Mouse (Mus musculus) embryonic fibroblast, embryonic 13.5 days (primary cell): ENCODE measurements around the gene Prn. TPM values are rescaled to one million over a fixed set of nuclear protein-coding genes. Genes with fewer than 3 reads are reported as not detected.

Source experiments
- H3K27ac ChIP-seq: 2 replicates; pipeline ENCODE4 v1.5.1; 2012; ENCODE audit warnings: low read length, control low read depth, inconsistent platforms; ENCODE audit not compliant: insufficient read depth
- H3K4me1 ChIP-seq: 2 replicates; pipeline ENCODE4 v1.6.1; 2011; ENCODE audit warnings: low read length; ENCODE audit not compliant: control insufficient read depth, insufficient read depth
- H3K4me3 ChIP-seq: 2 replicates; pipeline ENCODE4 v1.5.1; 2011; ENCODE audit warnings: mild to moderate bottlenecking, control low read depth, low read length; ENCODE audit not compliant: insufficient read depth
- CTCF ChIP-seq: IDR thresholded peaks from 2 replicates; pipeline ENCODE4 v1.5.1; 2011; ENCODE audit warnings: mild to moderate bottlenecking, control low read depth, low read length, moderate library complexity, borderline replicate concordance; ENCODE audit not compliant: insufficient read depth
- POLR2A ChIP-seq: IDR thresholded peaks from 2 replicates; pipeline ENCODE4 v1.6.1; 2011; ENCODE audit warnings: low read depth, mild to moderate bottlenecking, control low read depth, low read length, moderate library complexity
- polyA plus RNA-seq: library from polyadenylated mRNA; stranded (reverse); fragments of >200 nt; gene quantifications from 2 replicates; pipeline ENCODE4 v1.2.4, GENCODE M21; 2011; ENCODE audit warnings: low read depth; ENCODE audit not compliant: missing spikeins, insufficient read length

Gene Prn
- polyA plus RNA-seq, 1 experiment: not detected

DNA sequence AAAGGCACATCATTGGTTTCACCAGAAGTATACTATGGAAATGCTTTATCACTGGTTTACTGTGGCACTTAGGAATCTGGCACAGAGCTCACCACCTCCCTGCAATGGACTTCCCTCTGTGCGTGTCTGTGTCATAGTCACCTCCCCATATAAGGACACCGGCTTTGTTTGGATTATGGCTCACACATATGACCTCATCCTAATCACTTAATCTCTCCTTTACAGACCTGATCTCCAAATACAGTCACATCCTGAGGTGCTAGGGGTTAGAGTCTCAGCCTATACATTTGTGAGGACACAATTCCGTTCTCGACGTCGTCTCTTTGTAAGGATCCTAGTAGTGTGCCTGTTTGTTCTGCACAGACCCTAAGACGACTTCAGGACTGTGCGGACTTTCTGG is 35.5 kb downstream of the Prn start:
- Histone ChIP-seq H3K4me3 (no peak overlapping the region), H3K27ac (peak overlapping the region; percentile 27; the same call in 1 of the 2 replicates), H3K4me1 (0 out of 2 replicates have a peak, but pooled peaks cover 4% of the 10 kb centered on the region)
- TF ChIP-seq POLR2A (no peak), CTCF (no peak)

DNA sequence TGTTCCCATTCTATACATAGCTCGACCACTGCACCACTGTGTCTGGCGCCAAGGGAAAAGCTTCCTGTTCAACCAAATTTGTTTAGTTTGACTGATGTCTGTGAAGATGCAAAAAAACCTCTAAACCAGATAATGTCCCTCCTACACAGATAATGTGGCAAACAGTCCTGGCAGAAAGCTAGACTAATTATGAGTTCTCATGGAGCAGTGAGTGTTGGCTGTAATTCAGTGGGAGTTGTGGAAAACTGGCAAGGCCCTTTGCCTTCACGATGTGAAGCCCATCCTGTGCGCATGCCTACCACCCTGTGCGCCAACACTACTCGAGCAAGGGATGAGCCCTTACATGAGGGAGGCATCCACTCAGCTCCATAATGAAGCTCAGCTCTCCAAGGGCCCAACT is 36.0 kb downstream of the Prn start:
- 0 out of 2 replicates have a peak, but pooled peaks cover 4% of the 10 kb centered on the region for H3K4me1 ChIP-seq
- H3K4me3 ChIP-seq: no peak overlapping the region
- no peak overlapping the region for H3K27ac ChIP-seq
- TF ChIP-seq CTCF (no peak), POLR2A (no peak)

DNA sequence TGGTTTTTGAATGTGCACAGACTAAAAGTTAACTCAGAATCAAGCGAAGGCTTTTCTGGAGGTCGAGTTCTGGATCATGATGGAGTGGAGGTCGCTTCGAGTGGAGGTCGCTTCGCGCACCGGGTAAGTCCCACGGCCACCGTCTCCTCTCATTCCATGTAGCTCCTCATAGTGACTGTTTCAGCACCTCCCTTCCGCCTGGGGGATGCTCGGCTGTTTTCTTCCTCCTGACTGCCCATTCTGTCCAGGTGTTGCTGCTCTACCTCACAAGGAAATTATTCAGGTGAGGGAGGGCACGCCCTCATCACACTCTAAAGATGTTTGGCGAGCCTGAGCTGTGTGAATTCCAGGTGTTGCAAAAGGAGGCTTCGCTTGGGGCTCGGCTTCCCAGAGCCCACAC is 36.6 kb downstream of the Prn start:
- Histone ChIP-seq H3K27ac (no peak overlapping the region), H3K4me3 (no peak overlapping the region), H3K4me1 (0 out of 2 replicates have a peak, but pooled peaks cover 4% of the 10 kb centered on the region)
- TF ChIP-seq POLR2A: no peak

DNA sequence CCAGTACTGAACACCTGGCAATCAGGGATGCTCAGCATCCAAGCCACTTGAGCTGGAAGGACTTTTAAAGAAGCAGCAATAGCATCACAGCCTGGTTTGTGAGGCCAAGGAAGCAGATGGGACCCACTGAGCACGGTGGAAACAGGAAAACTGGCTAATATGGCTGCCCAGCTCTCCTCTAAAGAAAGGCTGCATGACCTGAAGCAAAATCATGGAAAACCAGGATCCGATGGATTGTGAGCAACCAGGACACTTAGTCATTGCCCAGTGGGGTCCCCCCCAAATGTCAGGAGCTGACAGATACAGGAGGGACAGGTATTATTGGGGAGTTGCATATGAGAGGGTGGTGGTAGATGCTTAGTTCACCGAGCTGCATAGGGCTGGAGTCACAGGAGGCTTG is 38.4 kb downstream of the Prn start:
- H3K27ac ChIP-seq: no peak overlapping the region
- no peak overlapping the region for H3K4me3 ChIP-seq
- H3K4me1 ChIP-seq: 0 out of 2 replicates have a peak, but pooled peaks cover 4% of the 10 kb centered on the region
- TF ChIP-seq POLR2A (no peak), CTCF (no peak)

DNA sequence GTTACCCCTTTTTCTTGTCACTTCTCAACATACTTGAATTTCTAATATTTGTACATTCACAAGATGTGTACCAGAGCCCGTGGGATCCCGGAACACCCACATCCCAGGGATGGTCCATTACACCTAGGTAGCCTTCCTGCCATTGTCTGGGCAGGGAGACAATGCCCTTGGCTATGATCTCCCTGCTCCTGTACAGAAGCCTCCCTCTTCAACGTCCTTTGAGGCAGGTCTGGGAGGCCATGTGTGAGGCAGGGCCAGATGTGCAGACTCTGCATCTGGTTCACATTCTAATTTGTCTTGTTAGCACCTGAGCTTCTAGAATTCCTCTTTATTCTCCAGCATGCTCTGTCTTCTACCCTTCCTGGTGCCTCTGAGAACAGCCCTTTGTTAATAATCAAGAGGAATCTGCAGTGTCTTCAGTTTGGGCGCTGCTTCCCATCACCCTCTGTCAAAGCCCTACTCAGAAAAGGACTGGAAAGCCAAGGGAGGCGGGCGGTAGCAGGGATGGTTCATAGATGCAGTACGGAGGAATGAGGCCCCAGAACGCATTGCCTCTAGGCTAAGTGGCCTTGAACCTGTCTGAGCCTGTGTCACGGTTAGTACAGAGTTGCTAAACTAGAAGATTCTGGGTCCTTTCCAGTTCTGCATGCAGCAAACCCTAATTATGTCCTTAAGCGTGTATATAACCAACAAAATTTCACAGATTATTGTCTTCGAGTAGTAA is 39.3 kb downstream of the Prn start:
- Histone ChIP-seq H3K4me3 (no peak overlapping the region), H3K27ac (no peak overlapping the region), H3K4me1 (0 out of 2 replicates have a peak, but pooled peaks cover 4% of the 10 kb centered on the region)
- TF ChIP-seq POLR2A (no peak), CTCF (no peak)

DNA sequence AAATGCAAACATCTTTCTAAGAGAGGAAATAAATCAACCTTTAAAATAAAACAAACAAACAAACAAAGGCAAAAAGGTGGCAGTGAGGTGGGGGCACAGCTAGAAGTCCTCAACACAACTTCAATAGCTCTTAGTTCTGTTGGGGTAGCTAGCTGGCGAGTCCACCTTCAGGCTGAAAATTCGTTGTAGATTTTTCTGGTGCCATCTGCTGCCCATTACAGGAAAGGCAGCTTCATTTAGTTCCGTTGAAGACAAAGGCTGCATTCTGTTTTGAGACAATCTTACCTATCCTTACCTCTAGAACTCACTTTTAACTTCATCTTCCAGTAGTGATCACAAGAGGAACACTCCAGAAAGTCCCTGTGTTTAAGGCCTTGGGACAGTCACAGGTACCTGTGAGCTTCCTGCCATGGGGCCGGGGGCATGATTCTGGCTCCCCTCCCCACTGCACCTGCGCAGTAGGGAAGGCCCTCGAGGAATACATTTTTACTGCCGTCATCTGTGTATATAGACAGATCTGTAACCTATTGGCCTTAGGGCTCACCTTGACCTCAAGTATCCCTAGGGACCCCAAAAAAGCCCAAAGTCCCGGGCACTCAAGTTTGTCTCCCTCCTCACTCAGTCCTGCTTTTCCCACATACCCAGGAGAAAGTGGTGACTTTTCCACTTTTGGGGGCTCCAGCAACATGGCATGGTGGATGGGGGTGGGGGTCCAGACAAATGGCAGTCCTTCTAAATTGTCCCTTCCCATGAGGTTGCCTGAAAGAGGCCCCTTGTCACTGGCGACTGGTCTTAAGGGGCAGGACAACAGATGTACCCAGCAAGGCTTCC is 40.2 kb downstream of the Prn start:
- Histone ChIP-seq H3K4me1 (0 out of 2 replicates have a peak, but pooled peaks cover 2% of the 10 kb centered on the region), H3K27ac (no peak overlapping the region), H3K4me3 (no peak overlapping the region)
- TF ChIP-seq POLR2A (no peak), CTCF (no peak)

DNA sequence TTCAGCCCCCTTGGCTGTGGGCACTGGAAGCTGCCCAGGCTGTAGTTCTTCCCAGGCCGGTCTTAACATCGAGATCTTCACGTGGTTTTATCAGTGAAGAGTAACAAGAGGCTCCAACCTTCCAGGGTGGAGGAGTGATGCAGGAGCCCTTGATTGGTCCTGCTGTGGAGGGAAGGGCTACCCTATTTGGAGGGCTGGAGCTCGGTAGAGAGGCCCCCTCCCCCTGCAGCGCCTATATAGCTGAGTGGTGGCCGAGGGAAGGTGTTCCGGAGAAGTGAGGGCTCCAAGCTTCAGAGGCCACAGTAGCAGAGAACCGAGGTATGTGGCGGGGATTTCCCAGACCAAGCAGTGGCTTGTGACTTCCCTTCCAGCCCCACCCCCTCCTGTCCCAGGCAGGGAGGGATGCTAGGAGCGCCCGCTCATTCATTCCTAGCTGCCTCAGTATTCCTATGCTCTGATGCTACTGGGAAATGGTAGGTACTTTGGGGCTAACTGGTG is 40.9 kb downstream of the Prn start, which contains the start of gene Prnd:
Prnd (plus strand) TSS at position 264 of the 498 bp plus-strand sequence.
- Histone ChIP-seq H3K4me1 (no peaks in the 10 kb centered on the region), H3K4me3 (no peak within 1 kb of the TSS), H3K27ac (no peak within 1 kb of the TSS)
- no peak for TF ChIP-seq POLR2A

DNA sequence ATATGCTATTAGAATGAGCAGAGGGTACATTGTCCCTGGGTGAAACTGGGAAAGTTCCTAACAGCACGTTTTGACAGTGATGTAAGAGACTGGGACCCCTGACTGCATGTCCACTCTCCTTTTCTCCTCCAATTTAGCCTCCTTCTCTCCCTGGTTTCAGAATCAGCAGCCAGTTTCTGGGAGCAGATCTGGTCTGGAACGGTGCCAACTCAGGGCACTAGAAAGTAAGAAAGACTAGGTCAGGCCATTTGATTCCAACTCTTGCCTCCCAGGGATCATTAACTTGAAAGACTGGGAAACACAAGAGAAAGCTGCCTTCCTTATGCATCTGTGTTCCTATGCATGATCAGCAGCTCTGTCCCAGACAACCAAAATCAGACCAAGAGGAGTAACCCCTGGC is 42.7 kb downstream of the Prn start:
- TF ChIP-seq POLR2A: no peak
- no peak for TF ChIP-seq CTCF
- H3K4me3 ChIP-seq: no peak overlapping the region
- H3K27ac ChIP-seq: no peak overlapping the region
- H3K4me1 ChIP-seq: no peaks in the 10 kb centered on the region

DNA sequence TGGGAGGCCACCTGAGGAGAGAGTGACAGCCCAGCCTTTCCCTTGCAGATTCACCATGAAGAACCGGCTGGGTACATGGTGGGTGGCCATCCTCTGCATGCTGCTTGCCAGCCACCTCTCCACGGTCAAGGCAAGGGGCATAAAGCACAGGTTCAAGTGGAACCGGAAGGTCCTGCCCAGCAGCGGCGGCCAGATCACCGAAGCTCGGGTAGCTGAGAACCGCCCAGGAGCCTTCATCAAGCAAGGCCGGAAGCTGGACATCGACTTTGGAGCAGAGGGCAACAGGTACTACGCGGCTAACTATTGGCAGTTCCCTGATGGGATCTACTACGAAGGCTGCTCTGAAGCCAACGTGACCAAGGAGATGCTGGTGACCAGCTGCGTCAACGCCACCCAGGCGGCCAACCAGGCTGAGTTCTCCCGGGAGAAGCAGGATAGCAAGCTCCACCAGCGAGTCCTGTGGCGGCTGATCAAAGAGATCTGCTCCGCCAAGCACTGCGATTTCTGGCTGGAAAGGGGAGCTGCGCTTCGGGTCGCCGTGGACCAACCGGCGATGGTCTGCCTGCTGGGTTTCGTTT is 43.3 kb downstream of the Prn start:
- Histone ChIP-seq H3K27ac (no peak overlapping the region), H3K4me3 (no peak overlapping the region), H3K4me1 (no peaks in the 10 kb centered on the region)
- TF ChIP-seq POLR2A (no peak), CTCF (no peak)
